25 mouse cellular contexts compared by ENCODE assay signal in genomic region chr16:94452768-94453167, GRCm38 (mm10).
DNase-seq lines count a peak whose midpoint lies in the region; ATAC-seq and TF ChIP-seq lines count a peak whose summit lies in the region.
"Had no signal": no experiment of that assay in that cellular context is flagged by ENCODE, and none has a peak within 500 bp of the region (broad histone marks: within the 10 kb centered on the region; RNA-seq: fewer than 3 reads in every experiment).

No protein-coding gene starts in this region.

- no peaks in the 10 kb centered on the region for H3K27me3 ChIP-seq in kidney, embryonic 15.5 days
- H3K27me3 ChIP-seq in kidney, embryonic 14.5 days (ENCODE audit: control insufficient read depth, insufficient read depth, low read length) = no peaks in the 10 kb centered on the region
- no peaks in the 10 kb centered on the region for H3K27me3 ChIP-seq in lung, postnatal 0 days (replicated peaks; ENCODE audit: insufficient read depth, low read length)
- no peaks in the 10 kb centered on the region for H3K27me3 ChIP-seq in intestine, embryonic 16.5 days (replicated peaks; ENCODE audit: control insufficient read depth, insufficient read depth, low read length)
- H3K27me3 ChIP-seq in midbrain, embryonic 15.5 days (replicated peaks) = no peaks in the 10 kb centered on the region
- H3K27me3 ChIP-seq: embryonic facial prominence, embryonic 13.5 days; forebrain, embryonic 12.5 days; forebrain, embryonic 15.5 days; hindbrain, embryonic 12.5 days; hindbrain, embryonic 15.5 days had no signal

- H3K4me1 ChIP-seq in kidney, embryonic 15.5 days = peaks cover 19% of the 10 kb centered on the region
- 0 out of 2 replicates have a peak, but pooled peaks cover 7% of the 10 kb centered on the region for H3K4me1 ChIP-seq in kidney, embryonic 14.5 days (ENCODE audit: control insufficient read depth, insufficient read depth, low read length)
- 0 out of 2 replicates have a peak, but pooled peaks cover 5% of the 10 kb centered on the region for H3K4me1 ChIP-seq in lung, postnatal 0 days (ENCODE audit: insufficient read depth, low read depth, low read length)
- 0 out of 2 replicates have a peak, but pooled peaks cover 3% of the 10 kb centered on the region for H3K4me1 ChIP-seq in intestine, embryonic 16.5 days (ENCODE audit: control insufficient read depth, insufficient read depth, low read length)
- no peaks in the 10 kb centered on the region for H3K4me1 ChIP-seq in midbrain, embryonic 15.5 days
- H3K4me1 ChIP-seq: embryonic facial prominence, embryonic 10.5 days; embryonic facial prominence, embryonic 13.5 days; forebrain, embryonic 12.5 days; forebrain, embryonic 15.5 days; hindbrain, embryonic 12.5 days; hindbrain, embryonic 15.5 days had no signal

- peaks cover 96% of the 10 kb centered on the region for H3K36me3 ChIP-seq in kidney, embryonic 15.5 days
- H3K36me3 ChIP-seq in kidney, embryonic 14.5 days (ENCODE audit: control insufficient read depth, insufficient read depth, low read length) = peaks cover 95% of the 10 kb centered on the region
- peaks cover 30% of the 10 kb centered on the region; the same call in 1 of the 2 replicates for H3K36me3 ChIP-seq in lung, postnatal 0 days (ENCODE audit: insufficient read depth, low read length)
- H3K36me3 ChIP-seq in intestine, embryonic 16.5 days (ENCODE audit: control insufficient read depth, insufficient read depth, low read length) = peaks cover 7% of the 10 kb centered on the region; the same call in 1 of the 2 replicates
- H3K36me3 ChIP-seq in midbrain, embryonic 15.5 days (replicated peaks) = peaks cover 76% of the 10 kb centered on the region

- H3K4me3 ChIP-seq in kidney, embryonic 15.5 days (replicated peaks) = no peak overlapping the region
- H3K4me3 ChIP-seq in kidney, embryonic 14.5 days (ENCODE audit: low read length) = no peak overlapping the region
- no peak overlapping the region for H3K4me3 ChIP-seq in lung, postnatal 0 days (ENCODE audit: low read depth, low read length)
- H3K4me3 ChIP-seq in intestine, embryonic 16.5 days (ENCODE audit: low read length) = no peak overlapping the region
- H3K4me3 ChIP-seq in midbrain, embryonic 15.5 days = no peak overlapping the region
- H3K4me3 ChIP-seq: embryonic facial prominence, embryonic 10.5 days; embryonic facial prominence, embryonic 13.5 days; erythroblast, embryonic 14.5 days; forebrain, embryonic 12.5 days; forebrain, embryonic 15.5 days; hindbrain, embryonic 12.5 days; hindbrain, embryonic 15.5 days had no signal

- TF ChIP-seq CTCF in lung, postnatal 0 days (IDR thresholded peaks at IDR 0.05) = no peak

- 51% methylated on average over 4 of the region's 4 CpGs for WGBS in kidney, embryonic 15.5 days
- WGBS in kidney, embryonic 14.5 days = 50% methylated on average over 4 of the region's 4 CpGs
- WGBS in lung, postnatal 0 days = 59% methylated on average over 4 of the region's 4 CpGs
- WGBS in intestine, embryonic 16.5 days = 75% methylated on average over 4 of the region's 4 CpGs
- 90% methylated on average over 4 of the region's 4 CpGs for WGBS in midbrain, embryonic 15.5 days

- H3K9ac ChIP-seq in kidney, embryonic 15.5 days = no peak overlapping the region
- no peak overlapping the region for H3K9ac ChIP-seq in kidney, embryonic 14.5 days (ENCODE audit: low read depth, low read length)
- H3K9ac ChIP-seq in lung, postnatal 0 days (replicated peaks; ENCODE audit: low read depth) = no peak overlapping the region
- no peak overlapping the region for H3K9ac ChIP-seq in intestine, embryonic 16.5 days (ENCODE audit: low read depth, low read length)
- no peak overlapping the region for H3K9ac ChIP-seq in midbrain, embryonic 15.5 days
- H3K9ac ChIP-seq: embryonic facial prominence, embryonic 13.5 days; forebrain, embryonic 12.5 days; forebrain, embryonic 15.5 days; hindbrain, embryonic 12.5 days; hindbrain, embryonic 15.5 days had no signal

- H3K4me2 ChIP-seq in kidney, embryonic 15.5 days = no peak overlapping the region
- H3K4me2 ChIP-seq in kidney, embryonic 14.5 days (replicated peaks; ENCODE audit: low read depth, low read length) = no peak overlapping the region
- H3K4me2 ChIP-seq in lung, postnatal 0 days (replicated peaks; ENCODE audit: low read depth, low read length) = no peak overlapping the region
- H3K4me2 ChIP-seq in intestine, embryonic 16.5 days (ENCODE audit: low read depth, low read length) = no peak overlapping the region
- H3K4me2 ChIP-seq in midbrain, embryonic 15.5 days = no peak overlapping the region
- H3K4me2 ChIP-seq: embryonic facial prominence, embryonic 13.5 days; forebrain, embryonic 12.5 days; forebrain, embryonic 15.5 days; heart, embryonic 11.5 days; hindbrain, embryonic 12.5 days; hindbrain, embryonic 15.5 days had no signal

- no peak for TF ChIP-seq EP300 in lung, postnatal 0 days (IDR thresholded peaks at IDR 0.05)

- H3K27ac ChIP-seq in kidney, embryonic 15.5 days = peak overlapping the region; percentile 55
- H3K27ac ChIP-seq in kidney, embryonic 14.5 days (ENCODE audit: low read depth, low read length) = no peak overlapping the region; the same call in 1 of the 2 replicates
- H3K27ac ChIP-seq in lung, postnatal 0 days (ENCODE audit: low read length) = no peak overlapping the region
- H3K27ac ChIP-seq in intestine, embryonic 16.5 days (ENCODE audit: low read length) = peak overlapping the region; percentile 86; the same call in 1 of the 2 replicates
- no peak overlapping the region for H3K27ac ChIP-seq in midbrain, embryonic 15.5 days
- H3K27ac ChIP-seq: embryonic facial prominence, embryonic 10.5 days; embryonic facial prominence, embryonic 13.5 days; forebrain, embryonic 12.5 days; forebrain, embryonic 15.5 days; hindbrain, embryonic 12.5 days; hindbrain, embryonic 15.5 days had no signal

- DNase-seq in lung, postnatal 0 days (ENCODE audit: low spot score) = peak; percentile 9
- no peak for DNase-seq in lung, postnatal 25 days (ENCODE audit: low spot score)
- peak; percentile 35 for DNase-seq in Muller cell, postnatal 12 days (ENCODE audit: inconsistent ontology term)
- no peak for DNase-seq in layer of hippocampus, adult 9-11 months
- DNase-seq: adrenal gland, postnatal 10 days; adrenal gland, postnatal 36 days; cerebellum, adult 11 months; cerebellum, adult 2 months; cerebellum, adult 9-11 months; cerebellum, postnatal 36 days; embryo, embryonic 11 days; gastrocnemius, postnatal 14 days had no signal

- H3K9me3 ChIP-seq in kidney, embryonic 15.5 days (replicated peaks) = no peaks in the 10 kb centered on the region
- no peaks in the 10 kb centered on the region for H3K9me3 ChIP-seq in kidney, embryonic 14.5 days (ENCODE audit: control insufficient read depth, low read length)
- no peaks in the 10 kb centered on the region for H3K9me3 ChIP-seq in lung, postnatal 0 days (ENCODE audit: low read length)
- H3K9me3 ChIP-seq in intestine, embryonic 16.5 days (ENCODE audit: control insufficient read depth, low read length) = no peaks in the 10 kb centered on the region
- H3K9me3 ChIP-seq in midbrain, embryonic 15.5 days = no peaks in the 10 kb centered on the region
- H3K9me3 ChIP-seq: embryonic facial prominence, embryonic 10.5 days; embryonic facial prominence, embryonic 13.5 days; forebrain, embryonic 12.5 days; forebrain, embryonic 15.5 days; hindbrain, embryonic 12.5 days; hindbrain, embryonic 15.5 days had no signal

- no peak for ATAC-seq in kidney, embryonic 15.5 days (replicated peaks; ENCODE audit: low FRiP score)
- ATAC-seq in kidney, embryonic 14.5 days (ENCODE audit: low FRiP score, low TSS enrichment) = no peak
- no peak for ATAC-seq in lung, postnatal 0 days
- ATAC-seq in intestine, embryonic 16.5 days = no peak
- ATAC-seq in midbrain, embryonic 15.5 days (replicated peaks) = no peak
- ATAC-seq: CD4-positive, CD25-positive, alpha-beta regulatory T cell, adult 4 months; forebrain, embryonic 15.5 days had no signal

Comparison
In these comparisons a context has a peak if more than half of its experiments do, and no peak if none do; other contexts are left out.
1. H3K27ac ChIP-seq: peak in kidney, embryonic 15.5 days (single experiment) and intestine, embryonic 16.5 days (single experiment); none in kidney, embryonic 14.5 days (single experiment), lung, postnatal 0 days (single experiment) and midbrain, embryonic 15.5 days (single experiment).
2. DNase-seq: peak in lung, postnatal 0 days (single experiment) and Muller cell, postnatal 12 days (single experiment); none in lung, postnatal 25 days (single experiment) and layer of hippocampus, adult 9-11 months (single experiment).